Mouse (Mus musculus) MEL (cell line): ENCODE results near the gene Nelfa. TPM values are rescaled to one million over a fixed set of nuclear protein-coding genes. Genes with fewer than 3 reads are reported as not detected.

Experiments
- DNase-seq: peaks from one replicate; pipeline ENCODE4 v3.0.0; 2011; ENCODE audit warnings: low read depth, low spot score
- H3K27ac ChIP-seq: 2 replicates; pipeline ENCODE4 v1.5.1; 2012; ENCODE audit warnings: low read depth, mild to moderate bottlenecking, control low read depth, low read length, moderate library complexity; ENCODE audit not compliant: control insufficient read depth
- H3K27me3 ChIP-seq, 2 experiments: fragments of 150-350 bp in 1 of 2; sonication (generic) in 1 of 2; 2 replicates each; pipeline ENCODE4 v1.6.1; 2012; ENCODE audit warnings: low read length in 2 of 2, mild to moderate bottlenecking in 2 of 2, improper control_type of control experiment in 1 of 2, moderate library complexity in 1 of 2; ENCODE audit not compliant: insufficient read depth in 2 of 2, control insufficient read depth in 1 of 2
- H3K36me3 ChIP-seq, 2 experiments: 2 replicates each; pipeline ENCODE4 v1.6.1; 2012 to 2014; ENCODE audit warnings: low read length in 2 of 2, improper control_type of control experiment in 1 of 2, inconsistent platforms in 1 of 2, mild to moderate bottlenecking in 1 of 2; ENCODE audit not compliant: insufficient read depth in 2 of 2, control insufficient read depth in 1 of 2
- H3K4me1 ChIP-seq, 2 experiments: fragments of 150-350 bp in 1 of 2; sonication (generic) in 1 of 2; 2 replicates each; pipeline ENCODE4 v1.6.1; 2012; ENCODE audit warnings: low read length in 2 of 2, improper control_type of control experiment in 1 of 2, mild to moderate bottlenecking in 1 of 2; ENCODE audit not compliant: insufficient read depth in 2 of 2, control insufficient read depth in 1 of 2
- H3K4me3 ChIP-seq, 2 experiments: fragments of 150-350 bp in 1 of 2; sonication (generic) in 1 of 2; 2 replicates each; pipeline ENCODE4 v1.5.1; 2012; ENCODE audit warnings: low read depth in 2 of 2, low read length in 2 of 2, mild to moderate bottlenecking in 2 of 2, moderate library complexity in 2 of 2, control low read depth in 1 of 2, improper control_type of control experiment in 1 of 2; ENCODE audit not compliant: control insufficient read depth in 1 of 2, insufficient read depth in 1 of 2
- H3K79me2 ChIP-seq: 2 replicates; pipeline ENCODE4 v1.6.1; 2012; ENCODE audit warnings: mild to moderate bottlenecking, low read length, moderate library complexity; ENCODE audit not compliant: control insufficient read depth, poor library complexity, insufficient read depth
- H3K9ac ChIP-seq: 2 replicates; pipeline ENCODE4 v1.6.1; 2012; ENCODE audit warnings: low read depth, mild to moderate bottlenecking, control low read depth, low read length, moderate library complexity; ENCODE audit not compliant: control insufficient read depth, poor library complexity, severe bottlenecking
- H3K9me3 ChIP-seq: fragments of 150-350 bp; sonication (generic); replicated peaks from 2 replicates; pipeline ENCODE4 v1.6.1; 2012; ENCODE audit warnings: mild to moderate bottlenecking, low read length, improper control_type of control experiment, moderate library complexity; ENCODE audit not compliant: insufficient read depth
- BHLHE40 ChIP-seq: IDR thresholded peaks from 2 replicates; pipeline ENCODE4 v1.6.1; 2012; ENCODE audit warnings: low read depth, mild to moderate bottlenecking, inconsistent platforms, low read length, improper control_type of control experiment, borderline replicate concordance
- E2F4 ChIP-seq: IDR thresholded peaks from 2 replicates; pipeline ENCODE4 v1.6.1; 2011; ENCODE audit warnings: low read depth, low read length, improper control_type of control experiment, borderline replicate concordance
- ELF1 ChIP-seq: IDR thresholded peaks from 2 replicates; pipeline ENCODE4 v1.6.1; 2014; ENCODE audit warnings: low read depth, mild to moderate bottlenecking, inconsistent platforms, low read length, improper control_type of control experiment, moderate library complexity
- ETS1 ChIP-seq: IDR thresholded peaks from 2 replicates; pipeline ENCODE4 v1.6.1; 2012; ENCODE audit warnings: low read depth, mild to moderate bottlenecking, inconsistent platforms, low read length, improper control_type of control experiment, moderate library complexity
- GABPA ChIP-seq: IDR thresholded peaks from 2 replicates; pipeline ENCODE4 v1.6.1; 2012; ENCODE audit warnings: low read depth, mild to moderate bottlenecking, inconsistent platforms, low read length, improper control_type of control experiment, moderate library complexity
- GATA1 ChIP-seq: IDR thresholded peaks from 2 replicates; pipeline ENCODE4 v1.6.1; 2011; ENCODE audit warnings: low read depth, low read length, improper control_type of control experiment
- HCFC1 ChIP-seq: IDR thresholded peaks from 2 replicates; pipeline ENCODE4 v1.6.1; 2012; ENCODE audit warnings: low read depth, mild to moderate bottlenecking, inconsistent platforms, low read length, improper control_type of control experiment, moderate library complexity
- JUND ChIP-seq: IDR thresholded peaks from 2 replicates; pipeline ENCODE4 v1.6.1; 2011; ENCODE audit warnings: low read depth, mild to moderate bottlenecking, improper control_type of control experiment, low read length
- KAT2A ChIP-seq: conservative IDR thresholded peaks from 2 replicates; pipeline ENCODE4 v1.6.1; 2012; ENCODE audit warnings: low read depth, low read length, improper control_type of control experiment, inconsistent platforms
- MAFK ChIP-seq: IDR thresholded peaks from 2 replicates; pipeline ENCODE4 v1.6.1; 2011; ENCODE audit warnings: low read depth, mild to moderate bottlenecking, low read length, improper control_type of control experiment, borderline replicate concordance
- MAX ChIP-seq: IDR thresholded peaks from 2 replicates; pipeline ENCODE4 v1.6.1; 2011; ENCODE audit warnings: low read length, improper control_type of control experiment
- MAZ ChIP-seq: IDR thresholded peaks from 2 replicates; pipeline ENCODE4 v1.6.1; 2012; ENCODE audit warnings: low read depth, mild to moderate bottlenecking, inconsistent platforms, low read length, improper control_type of control experiment
- MEF2A ChIP-seq: IDR thresholded peaks from 2 replicates; pipeline ENCODE4 v1.6.1; 2014; ENCODE audit warnings: low read depth, mild to moderate bottlenecking, inconsistent platforms, low read length, improper control_type of control experiment; ENCODE audit not compliant: poor library complexity, insufficient replicate concordance, severe bottlenecking; ENCODE audit errors: extremely low read depth
- MXI1 ChIP-seq: IDR thresholded peaks from 2 replicates; pipeline ENCODE4 v1.6.1; 2011; ENCODE audit warnings: mild to moderate bottlenecking, low read depth, low read length, improper control_type of control experiment
- MYB ChIP-seq: IDR thresholded peaks from 2 replicates; pipeline ENCODE4 v1.6.1; 2011; ENCODE audit warnings: mild to moderate bottlenecking, low read depth, low read length, improper control_type of control experiment
- MYC ChIP-seq: IDR thresholded peaks from 2 replicates; pipeline ENCODE4 v1.6.1; 2011; ENCODE audit warnings: low read depth, mild to moderate bottlenecking, low read length, improper control_type of control experiment, moderate library complexity
- NRF1 ChIP-seq: IDR thresholded peaks from 2 replicates; pipeline ENCODE4 v1.6.1; 2014; ENCODE audit warnings: low read depth, mild to moderate bottlenecking, inconsistent platforms, low read length, improper control_type of control experiment, moderate library complexity; ENCODE audit not compliant: poor library complexity, insufficient read depth, severe bottlenecking
- POLR2AphosphoS2 ChIP-seq: IDR thresholded peaks from 2 replicates; pipeline ENCODE4 v1.6.1; 2011; ENCODE audit warnings: low read length, improper control_type of control experiment
- POLR2AphosphoS5 ChIP-seq: IDR thresholded peaks from 2 replicates; pipeline ENCODE4 v1.6.1; 2012; ENCODE audit warnings: low read depth, borderline replicate concordance, mild to moderate bottlenecking, inconsistent platforms, low read length, moderate library complexity, mixed read lengths
- RAD21 ChIP-seq: IDR thresholded peaks from 2 replicates; pipeline ENCODE4 v1.6.1; 2011; ENCODE audit warnings: mild to moderate bottlenecking, low read depth, low read length, improper control_type of control experiment
- RCOR1 ChIP-seq: IDR thresholded peaks from 2 replicates; pipeline ENCODE4 v1.6.1; 2012; ENCODE audit warnings: low read depth, mild to moderate bottlenecking, inconsistent platforms, low read length, improper control_type of control experiment
- SMC3 ChIP-seq: IDR thresholded peaks from 2 replicates; pipeline ENCODE4 v1.6.1; 2011; ENCODE audit warnings: low read depth, low read length, improper control_type of control experiment
- TAL1 ChIP-seq: IDR thresholded peaks from 2 replicates; pipeline ENCODE4 v1.6.1; 2012; ENCODE audit warnings: mild to moderate bottlenecking, inconsistent platforms, low read length, moderate library complexity, mixed read lengths
- UBTF ChIP-seq: IDR thresholded peaks from 2 replicates; pipeline ENCODE4 v1.6.1; 2012; ENCODE audit warnings: low read depth, mild to moderate bottlenecking, inconsistent platforms, low read length, improper control_type of control experiment, moderate library complexity, borderline replicate concordance; ENCODE audit not compliant: insufficient read depth
- USF1 ChIP-seq: IDR thresholded peaks from 2 replicates; pipeline ENCODE4 v1.6.1; 2014; ENCODE audit warnings: low read depth, mild to moderate bottlenecking, inconsistent platforms, low read length, improper control_type of control experiment, moderate library complexity
- ZC3H11A ChIP-seq: IDR thresholded peaks from 2 replicates; pipeline ENCODE4 v1.6.1; 2012; ENCODE audit warnings: low read depth, mild to moderate bottlenecking, inconsistent platforms, low read length, improper control_type of control experiment
- ZNF384 ChIP-seq: IDR thresholded peaks from 2 replicates; pipeline ENCODE4 v1.6.1; 2012; ENCODE audit warnings: low read depth, mild to moderate bottlenecking, inconsistent platforms, low read length, improper control_type of control experiment
- polyA plus RNA-seq, 2 experiments: library from polyadenylated mRNA; stranded (reverse) in 1 of 2; unstranded in 1 of 2; fragments of >175 nt in 1 of 2; fragments of >200 nt in 1 of 2; gene quantifications; 2 replicates each; pipeline versions ENCODE4 v1.2.1 to v1.2.4; 2012; ENCODE audit warnings: low replicate concordance in 2 of 2, low read depth in 1 of 2; ENCODE audit not compliant: insufficient read length in 2 of 2, insufficient read depth in 1 of 2, missing spikeins in 1 of 2
- total RNA-seq: library from RNA; depleted of rRNA; stranded (reverse); fragments of 300-350 nt; gene quantifications from 2 replicates; pipeline ENCODE4 v1.2.3, GENCODE M21; 2012

Nelfa gene
- total and polyA plus RNA-seq, 3 experiments, result 58.7 to 207 (median 117) TPM

DNA sequence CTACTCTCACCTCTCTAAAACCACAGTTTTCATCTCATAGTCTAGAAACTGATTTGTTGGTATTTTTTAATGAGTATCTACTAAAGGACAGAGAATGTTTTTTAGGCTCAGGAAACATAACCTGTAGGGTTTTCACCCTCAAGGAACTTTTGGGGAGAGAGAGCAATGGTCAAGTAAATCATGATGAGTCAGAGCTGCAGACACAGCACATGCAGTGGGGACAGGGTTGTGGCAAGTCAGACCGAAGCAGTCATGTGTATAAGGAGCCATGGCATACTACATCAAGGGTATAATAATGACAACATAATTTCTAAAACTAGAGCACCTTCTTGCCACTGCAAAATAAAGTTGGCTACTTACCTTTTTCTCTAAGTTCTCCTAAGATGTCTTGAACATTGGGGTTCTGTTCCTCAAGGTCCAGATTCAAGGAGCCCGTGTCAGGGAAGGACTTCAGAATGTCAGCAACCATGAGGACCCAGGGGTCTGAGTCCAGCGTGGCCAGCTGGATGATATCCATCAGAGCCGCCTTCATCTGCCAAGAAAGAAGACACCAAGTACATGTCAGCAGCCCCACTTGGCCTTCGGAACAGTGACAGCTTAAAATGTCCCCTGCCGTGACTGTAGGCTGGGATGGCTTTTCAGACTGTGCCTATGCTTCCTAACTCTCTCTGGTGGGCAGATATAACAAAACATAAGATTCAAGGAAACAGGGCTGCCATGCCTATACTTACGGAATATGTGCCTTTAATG, 14.6 kb downstream of the Nelfa start:
- Histone ChIP-seq H3K9ac (no peak overlapping the region), H3K27me3 (no peaks in the 10 kb centered on the region), H3K27ac (peak overlapping the region; percentile 32; the same call in 1 of the 2 replicates), H3K4me3 (no peak overlapping the region), H3K9me3 (no peaks in the 10 kb centered on the region), H3K79me2 (peaks cover 19% of the 10 kb centered on the region), H3K4me1 (peaks cover 7 to 15% of the 10 kb centered on the region in 2 experiments), H3K36me3 (peaks cover 21 to 40% of the 10 kb centered on the region in 2 experiments)
- TF ChIP-seq ZNF384, result no peak
- TF ChIP-seq MAFK, result no peak
- no peak for TF ChIP-seq MXI1
- no peak for TF ChIP-seq ETS1
- TF ChIP-seq E2F4, result no peak
- no peak for TF ChIP-seq UBTF
- TF ChIP-seq MYB, result no peak
- TF ChIP-seq NRF1, result no peak
- TF ChIP-seq KAT2A, result no peak
- no peak for TF ChIP-seq GATA1
- TF ChIP-seq JUND, result no peak
- no peak for TF ChIP-seq SMC3
- no peak for TF ChIP-seq USF1
- TF ChIP-seq, all 39 proteins: peak for 0
- no peak for DNase-seq

DNA sequence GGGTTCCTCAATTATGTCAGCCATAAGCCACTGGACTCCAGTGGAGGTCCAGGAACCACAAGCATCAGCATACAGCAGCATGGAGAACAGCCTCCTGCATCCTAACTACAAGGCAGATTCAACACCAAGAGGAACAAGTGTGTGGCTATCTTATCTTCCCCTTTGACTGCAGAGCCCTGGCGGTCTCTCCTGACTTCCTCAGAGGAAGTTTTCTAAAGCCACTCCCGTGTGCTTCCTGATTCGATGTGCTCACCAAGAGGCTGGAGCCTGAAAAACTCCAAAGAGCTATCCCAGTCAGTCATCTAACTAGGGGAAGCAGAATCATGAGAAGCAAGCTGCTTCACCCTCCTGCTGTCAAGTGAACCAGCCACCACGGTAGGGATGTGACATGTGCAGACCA, 15.3 kb downstream of the Nelfa start:
- H3K9me3 ChIP-seq, result no peaks in the 10 kb centered on the region
- no peaks in the 10 kb centered on the region for H3K27me3 ChIP-seq
- H3K4me3 ChIP-seq, result no peak overlapping the region
- no peak overlapping the region for H3K9ac ChIP-seq
- peaks cover 7 to 15% of the 10 kb centered on the region in 2 experiments for H3K4me1 ChIP-seq
- peak; percentile 89 for DNase-seq
- H3K27ac ChIP-seq, result peak overlapping the region; percentile 32; the same call in 1 of the 2 replicates
- peaks cover 21 to 41% of the 10 kb centered on the region in 2 experiments for H3K36me3 ChIP-seq
- H3K79me2 ChIP-seq, result peaks cover 11% of the 10 kb centered on the region
- TF ChIP-seq RCOR1, result peak; percentile 83
- no peak for TF ChIP-seq BHLHE40
- TF ChIP-seq E2F4, result no peak
- peak; percentile 66 for TF ChIP-seq MXI1
- 0 out of 2 replicates have a peak, but pooled peaks have one; percentile 16 for TF ChIP-seq ETS1
- peak; percentile 59 for TF ChIP-seq TAL1
- TF ChIP-seq ZC3H11A, result no peak
- TF ChIP-seq JUND, result no peak
- TF ChIP-seq MYC, result peak; percentile 57; the same call in 1 of the 2 replicates
- 0 out of 2 replicates have a peak, but pooled peaks have one; percentile 31 for TF ChIP-seq HCFC1
- TF ChIP-seq GABPA, result no peak
- peak; percentile 64 for TF ChIP-seq MAX
- TF ChIP-seq ELF1, result peak; percentile 74; the same call in 1 of the 2 replicates
- no peak for TF ChIP-seq POLR2AphosphoS2
- TF ChIP-seq ZNF384, result no peak
- TF ChIP-seq MAZ, result no peak
- no peak for TF ChIP-seq RAD21
- no peak for TF ChIP-seq UBTF
- TF ChIP-seq KAT2A, result no peak
- no peak for TF ChIP-seq MAFK
- no peak for TF ChIP-seq USF1
- no peak for TF ChIP-seq POLR2AphosphoS5
- TF ChIP-seq MYB, result no peak
- no peak for TF ChIP-seq MEF2A
- peak; percentile 95 for TF ChIP-seq GATA1
